Mouse (Mus musculus): ENCODE results near the gene Ubqln4.

- TF ChIP-seq POLR2A (IDR thresholded peaks at IDR 0.05; ENCODE audit: low read depth, low read length), result no peak
- TF ChIP-seq CTCF (IDR thresholded peaks at IDR 0.05; ENCODE audit: borderline replicate concordance, insufficient read depth, low read length), result no peak
These were observed 37.5 kb downstream of the Ubqln4 start for GRCm38 (mm10) chr3:88591044-88591443.
